Mouse (Mus musculus): Measurements from ENCODE around the gene Podxl. TPM values are rescaled to one million over a fixed set of nuclear protein-coding genes. Genes with fewer than 3 reads are reported as not detected.

The Podxl gene
- polyA plus RNA-seq (2015; fragmentation: Nextera tagmentation; extraction: Ambion mirVana) = 62.1 and 65.3 TPM in 2 replicates

DNA sequence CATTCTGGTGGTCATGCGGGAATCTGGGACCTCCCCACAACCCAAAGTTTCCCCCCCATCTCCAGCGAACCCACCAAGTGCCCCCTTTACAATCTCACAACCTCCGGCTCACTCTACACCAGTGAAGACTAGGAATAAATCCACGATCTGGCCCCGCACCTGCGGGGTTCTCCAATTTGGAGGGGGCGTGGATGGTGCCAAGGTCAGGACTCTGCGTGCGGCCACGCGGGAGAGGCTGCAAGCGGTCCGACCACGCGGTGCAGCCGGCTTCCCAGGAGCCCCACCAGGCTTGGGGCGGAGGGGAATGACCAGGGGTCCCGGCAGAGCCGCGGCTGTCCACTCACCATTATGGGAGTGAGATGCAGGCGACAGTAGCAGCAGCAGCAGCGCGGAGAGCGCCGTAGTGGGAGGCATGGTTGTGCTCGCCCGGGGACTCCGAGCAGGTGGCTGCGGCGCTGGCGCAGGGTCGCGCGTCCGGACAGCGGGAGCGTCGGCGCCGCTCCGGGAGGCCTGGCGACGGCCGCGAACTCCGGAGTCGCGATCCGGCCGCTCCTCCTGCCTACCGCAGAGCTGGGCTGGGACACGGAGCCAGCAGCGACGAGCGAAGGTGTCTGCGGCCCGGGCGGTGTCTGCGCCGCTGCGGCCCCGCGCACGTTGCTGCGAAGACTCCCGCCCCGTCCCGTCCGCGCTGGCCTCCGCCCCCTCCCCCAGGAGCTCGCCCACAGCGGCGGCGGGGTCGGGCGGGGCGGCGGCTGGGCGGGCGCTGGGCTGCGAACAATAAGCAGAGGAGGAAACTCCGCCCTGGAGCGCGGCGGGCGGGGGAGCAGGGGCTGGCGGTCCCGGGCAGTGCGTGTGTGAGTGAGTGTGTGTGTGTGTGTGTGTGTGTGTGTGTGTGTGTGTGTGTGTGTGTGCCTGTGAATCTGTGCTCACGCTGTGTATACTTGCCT, at the start of gene Podxl:
TSS of gene Podxl (minus strand) at position 747 of the 947 bp plus-strand sequence.
- ATAC-seq (replicated peaks; ENCODE audit: low FRiP score) = peak; percentile 91
- Histone ChIP-seq H3K27ac (peak within 1 kb of the TSS; percentile 58; the same call in 1 of the 2 replicates), H3K4me3 (replicated peaks) (peak within 1 kb of the TSS; percentile 67), H3K4me2 (peak within 1 kb of the TSS; percentile 96), H3K4me1 (peaks cover 28% of the 10 kb centered on the region), H3K27me3 (peaks cover 91% of the 10 kb centered on the region), H3K9me3 (replicated peaks) (no peaks in the 10 kb centered on the region), H3K36me3 (no peaks in the 10 kb centered on the region), H3K9ac (peak within 1 kb of the TSS; percentile 49)
- WGBS = under 1% methylated on average over 70 of the region's 91 CpGs

DNA sequence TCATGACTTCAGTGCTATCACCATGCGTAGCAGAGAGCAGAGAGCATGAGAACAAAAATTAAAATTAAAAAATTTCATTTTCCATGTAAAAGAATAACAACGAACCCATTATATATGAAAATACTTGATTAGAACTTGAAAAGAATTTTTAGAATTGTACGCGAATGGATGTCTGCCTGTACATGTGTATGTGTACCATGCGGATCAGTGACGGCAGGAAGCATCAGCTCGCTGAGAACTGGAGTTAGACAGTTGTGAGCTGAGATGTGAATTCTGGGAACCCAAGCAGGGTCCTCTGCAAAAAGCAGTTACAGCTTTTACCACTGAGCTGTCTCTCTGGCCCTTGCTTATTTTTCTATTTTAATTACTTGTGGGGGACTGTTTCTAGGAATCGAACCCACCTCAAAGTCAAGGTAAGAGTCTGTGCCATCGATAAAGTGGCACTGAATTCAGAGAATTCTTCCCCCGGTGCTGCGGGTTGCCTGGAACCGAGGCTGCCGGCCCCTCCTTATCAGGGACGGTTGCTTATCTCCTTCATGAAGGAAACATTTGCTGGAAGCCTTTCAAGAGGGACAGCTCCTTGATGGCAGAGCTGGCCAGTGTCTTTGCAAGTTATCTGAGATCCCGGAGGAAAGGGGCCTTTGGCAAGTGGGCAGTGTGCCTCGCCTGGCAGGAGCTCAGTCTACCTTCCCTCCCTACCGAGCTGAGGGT, 48.9 kb upstream of the Podxl start:
- Histone ChIP-seq H3K9ac (no peak overlapping the region), H3K4me2 (no peak overlapping the region), H3K4me1 (peaks cover 10% of the 10 kb centered on the region), H3K4me3 (replicated peaks) (no peak overlapping the region), H3K9me3 (replicated peaks) (no peaks in the 10 kb centered on the region), H3K27me3 (no peaks in the 10 kb centered on the region), H3K36me3 (no peaks in the 10 kb centered on the region), H3K27ac (no peak overlapping the region)
- no peak for ATAC-seq (replicated peaks; ENCODE audit: low FRiP score)
- WGBS = 83% methylated on average over 17 of the region's 17 CpGs

DNA sequence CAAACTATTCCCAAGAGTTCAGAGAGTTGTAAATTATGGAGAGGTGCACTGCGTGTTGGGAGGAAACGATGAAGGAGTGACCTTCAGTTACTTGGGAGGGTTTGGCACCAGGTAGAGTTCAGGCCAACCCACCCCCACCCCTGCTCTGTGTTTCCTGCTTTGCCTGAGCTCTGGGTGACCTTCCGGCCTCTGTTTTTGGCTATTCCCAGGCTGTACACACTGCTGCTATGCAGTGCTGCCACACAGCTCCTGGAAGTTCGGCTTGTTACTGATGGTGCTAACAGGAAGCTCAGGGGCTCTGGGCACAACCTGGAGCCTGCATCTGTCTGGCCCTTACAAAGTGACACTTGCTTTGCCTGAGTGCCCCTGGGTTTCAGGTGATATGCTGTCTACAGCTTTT, 42.6 kb upstream of the Podxl start:
- Histone ChIP-seq H3K9me3 (replicated peaks) (no peaks in the 10 kb centered on the region), H3K27me3 (no peaks in the 10 kb centered on the region), H3K4me2 (no peak overlapping the region), H3K27ac (no peak overlapping the region), H3K36me3 (no peaks in the 10 kb centered on the region), H3K9ac (no peak overlapping the region), H3K4me1 (peaks cover 11% of the 10 kb centered on the region; the same call in 1 of the 2 replicates), H3K4me3 (replicated peaks) (no peak overlapping the region)
- no peak for ATAC-seq (replicated peaks; ENCODE audit: low FRiP score)
- WGBS = 57% methylated on average over 4 of the region's 4 CpGs

DNA sequence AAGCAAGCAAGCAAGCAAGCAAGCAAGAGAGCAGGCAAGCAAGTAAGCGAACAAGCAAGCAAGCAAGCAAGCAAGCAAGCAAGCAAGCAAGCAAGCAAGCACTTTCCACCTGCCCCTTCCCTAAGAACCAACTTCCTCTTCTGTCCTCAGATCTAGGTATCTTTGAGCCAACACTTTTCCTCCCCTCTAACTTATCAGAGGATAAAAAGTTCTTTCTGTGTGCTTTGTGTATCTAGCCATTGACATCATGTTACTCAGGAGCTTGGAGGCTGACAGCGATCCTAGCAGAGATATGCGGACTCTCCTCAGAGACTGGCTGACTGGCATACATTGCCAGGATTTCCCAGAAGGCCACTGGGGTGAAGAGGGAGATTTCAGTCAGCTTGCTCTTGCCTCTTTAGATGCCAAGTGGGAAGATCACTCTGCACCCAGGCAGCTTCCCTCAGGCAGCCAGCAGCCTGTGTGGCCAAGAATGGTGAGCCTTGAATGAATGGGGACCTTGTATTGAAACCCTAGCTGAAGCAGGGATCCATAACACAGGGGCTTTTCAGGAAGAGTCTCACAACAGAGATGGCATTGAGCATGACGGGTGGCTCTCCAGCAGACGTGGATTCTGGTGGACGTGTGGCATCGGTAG, 41.0 kb upstream of the Podxl start:
- WGBS = 83% methylated on average over 7 of the region's 7 CpGs
- no peak overlapping the region for H3K4me3 ChIP-seq (replicated peaks)
- no peak overlapping the region for H3K4me2 ChIP-seq
- no peak for ATAC-seq (replicated peaks; ENCODE audit: low FRiP score)
- peaks cover 26% of the 10 kb centered on the region for H3K4me1 ChIP-seq
- no peaks in the 10 kb centered on the region for H3K9me3 ChIP-seq (replicated peaks)
- H3K36me3 ChIP-seq = no peaks in the 10 kb centered on the region
- H3K9ac ChIP-seq = no peak overlapping the region
- no peaks in the 10 kb centered on the region for H3K27me3 ChIP-seq
- H3K27ac ChIP-seq = no peak overlapping the region

DNA sequence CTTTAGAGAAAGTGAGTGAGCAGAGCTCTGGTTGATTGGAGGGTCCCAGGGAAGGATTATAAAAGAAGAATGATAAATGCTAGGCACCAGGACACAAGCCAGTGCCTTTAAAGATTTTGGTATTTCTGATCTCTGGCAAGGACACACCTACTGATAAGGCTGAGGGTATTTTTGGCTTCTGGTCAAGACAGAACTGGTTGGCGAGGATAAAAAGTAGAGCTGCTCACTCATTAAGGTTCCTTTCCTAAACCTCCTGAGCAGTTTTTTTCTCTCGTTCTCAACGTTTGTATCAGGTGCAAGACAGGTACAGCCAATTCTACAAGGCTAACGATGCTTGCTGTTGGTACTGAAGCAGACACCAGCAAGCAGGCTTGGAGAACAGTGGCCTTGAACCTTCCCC, 38.7 kb upstream of the Podxl start:
- 82% methylated on average over 4 of the region's 4 CpGs for WGBS
- Histone ChIP-seq H3K9me3 (replicated peaks) (no peaks in the 10 kb centered on the region), H3K9ac (no peak overlapping the region), H3K4me3 (replicated peaks) (no peak overlapping the region), H3K27me3 (no peaks in the 10 kb centered on the region), H3K4me1 (peaks cover 31% of the 10 kb centered on the region), H3K4me2 (no peak overlapping the region), H3K27ac (no peak overlapping the region), H3K36me3 (no peaks in the 10 kb centered on the region)
- ATAC-seq (replicated peaks; ENCODE audit: low FRiP score) = no peak

DNA sequence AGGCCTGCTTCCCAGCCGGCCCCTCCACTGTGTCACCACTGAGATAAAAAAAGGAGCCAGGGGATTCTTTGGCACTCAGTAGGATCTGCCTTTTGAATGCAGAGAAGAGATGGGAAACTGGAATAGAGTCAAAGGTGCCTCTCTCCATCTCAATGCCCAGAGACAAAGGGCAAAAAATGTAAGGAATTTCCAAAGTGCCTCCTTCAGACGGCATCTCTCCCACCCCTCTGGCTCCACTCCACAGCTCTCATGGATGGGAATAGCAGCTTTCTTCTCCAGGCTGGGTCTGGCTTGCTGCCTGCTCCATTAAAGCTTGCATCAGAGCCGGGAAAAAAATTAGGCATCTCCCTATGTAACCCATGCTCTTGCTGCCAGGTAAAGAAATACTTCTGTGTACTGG, 37.4 kb upstream of the Podxl start:
- no peak for ATAC-seq (replicated peaks; ENCODE audit: low FRiP score)
- Histone ChIP-seq H3K4me1 (peaks cover 38% of the 10 kb centered on the region), H3K9me3 (replicated peaks) (no peaks in the 10 kb centered on the region), H3K27ac (no peak overlapping the region), H3K4me2 (no peak overlapping the region), H3K9ac (no peak overlapping the region), H3K27me3 (no peaks in the 10 kb centered on the region), H3K4me3 (replicated peaks) (no peak overlapping the region), H3K36me3 (no peaks in the 10 kb centered on the region)
- 41% methylated on average over 3 of the region's 3 CpGs for WGBS

DNA sequence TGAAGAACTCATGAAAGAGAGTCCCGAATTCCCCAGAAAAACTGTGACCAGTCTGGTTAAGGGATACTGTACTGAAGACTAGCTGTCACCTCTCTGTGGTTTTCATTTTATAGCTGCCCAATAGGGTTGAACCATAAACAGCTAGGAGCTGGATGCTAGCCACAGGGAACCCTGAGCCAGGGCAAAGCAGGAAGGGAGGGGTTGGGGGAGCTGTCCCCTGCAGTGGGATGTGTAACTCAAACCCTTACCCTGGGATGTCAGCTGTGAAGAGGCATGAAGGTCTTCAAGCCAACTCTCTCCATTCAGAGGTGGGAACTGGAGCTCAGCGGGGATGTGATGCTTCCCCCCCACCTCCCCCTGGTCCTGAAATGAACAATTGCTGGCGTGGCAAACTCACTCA, 36.1 kb upstream of the Podxl start:
- no peaks in the 10 kb centered on the region for H3K9me3 ChIP-seq (replicated peaks)
- no peak overlapping the region for H3K4me2 ChIP-seq
- H3K9ac ChIP-seq = no peak overlapping the region
- no peaks in the 10 kb centered on the region for H3K27me3 ChIP-seq
- H3K4me1 ChIP-seq = peaks cover 38% of the 10 kb centered on the region
- peak overlapping the region; percentile 59; the same call in 1 of the 2 replicates for H3K27ac ChIP-seq
- no peak overlapping the region for H3K4me3 ChIP-seq (replicated peaks)
- no peaks in the 10 kb centered on the region for H3K36me3 ChIP-seq
- WGBS = 17% methylated on average over 3 of the region's 3 CpGs
- 0 out of 2 replicates have a peak, but pooled peaks have one; percentile 67 for ATAC-seq (replicated peaks; ENCODE audit: low FRiP score)

DNA sequence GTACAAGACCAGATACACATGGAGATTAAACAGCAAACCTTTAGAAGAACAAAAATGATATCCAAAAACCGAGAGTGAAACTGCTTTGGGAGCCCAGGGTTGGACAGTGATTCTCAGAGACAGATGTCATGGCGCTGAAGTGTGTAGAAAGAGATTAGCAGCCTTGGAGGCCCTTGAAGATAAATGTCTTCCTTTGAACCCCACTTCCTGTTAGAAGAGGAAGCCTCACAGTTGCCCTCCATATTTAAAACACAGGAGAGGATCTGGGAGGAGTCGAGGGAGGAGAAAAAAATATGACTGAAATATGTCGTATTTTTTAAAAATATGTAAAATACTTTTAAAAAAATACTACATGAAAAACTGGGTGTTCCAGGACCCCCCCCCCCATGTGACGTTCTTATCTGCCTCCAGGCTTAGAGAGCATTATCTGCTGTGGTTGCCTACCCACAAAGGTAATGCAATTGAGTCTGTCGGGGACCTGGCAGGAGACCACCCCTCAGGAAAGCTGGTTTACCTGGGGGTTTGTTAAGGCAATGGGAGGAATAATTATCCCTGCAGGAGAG, 34.6 kb upstream of the Podxl start:
- Histone ChIP-seq H3K9ac (no peak overlapping the region), H3K27me3 (no peaks in the 10 kb centered on the region), H3K4me2 (no peak overlapping the region), H3K27ac (no peak overlapping the region), H3K9me3 (replicated peaks) (no peaks in the 10 kb centered on the region), H3K4me3 (replicated peaks) (no peak overlapping the region), H3K36me3 (no peaks in the 10 kb centered on the region), H3K4me1 (peaks cover 38% of the 10 kb centered on the region)
- ATAC-seq (replicated peaks; ENCODE audit: low FRiP score) = no peak
- WGBS = 68% methylated on average over 6 of the region's 6 CpGs

DNA sequence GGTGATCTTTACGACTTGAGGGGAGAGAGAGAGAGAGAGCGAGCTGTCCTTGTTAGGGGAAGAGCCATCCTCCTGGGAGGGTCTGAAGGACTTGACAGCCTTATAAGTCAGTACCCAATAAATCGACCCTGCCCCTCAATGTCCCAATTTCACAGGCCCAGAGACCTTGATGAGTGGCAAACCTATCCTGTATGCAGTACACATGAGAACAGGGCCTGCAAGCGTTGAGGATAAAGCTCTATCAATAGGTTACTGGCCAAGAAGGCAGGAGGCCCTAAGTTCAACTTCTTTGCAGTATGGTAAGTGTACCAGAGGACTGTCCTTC, 33.3 kb upstream of the Podxl start:
- WGBS = 33% methylated on average over 4 of the region's 4 CpGs
- no peak overlapping the region for H3K9ac ChIP-seq
- peaks cover 42% of the 10 kb centered on the region for H3K4me1 ChIP-seq
- no peak overlapping the region for H3K4me3 ChIP-seq (replicated peaks)
- no peaks in the 10 kb centered on the region for H3K9me3 ChIP-seq (replicated peaks)
- no peaks in the 10 kb centered on the region for H3K36me3 ChIP-seq
- H3K27me3 ChIP-seq = no peaks in the 10 kb centered on the region
- ATAC-seq (replicated peaks; ENCODE audit: low FRiP score) = no peak
- H3K27ac ChIP-seq = peak overlapping the region; percentile 74
- peak overlapping the region; percentile 36 for H3K4me2 ChIP-seq

DNA sequence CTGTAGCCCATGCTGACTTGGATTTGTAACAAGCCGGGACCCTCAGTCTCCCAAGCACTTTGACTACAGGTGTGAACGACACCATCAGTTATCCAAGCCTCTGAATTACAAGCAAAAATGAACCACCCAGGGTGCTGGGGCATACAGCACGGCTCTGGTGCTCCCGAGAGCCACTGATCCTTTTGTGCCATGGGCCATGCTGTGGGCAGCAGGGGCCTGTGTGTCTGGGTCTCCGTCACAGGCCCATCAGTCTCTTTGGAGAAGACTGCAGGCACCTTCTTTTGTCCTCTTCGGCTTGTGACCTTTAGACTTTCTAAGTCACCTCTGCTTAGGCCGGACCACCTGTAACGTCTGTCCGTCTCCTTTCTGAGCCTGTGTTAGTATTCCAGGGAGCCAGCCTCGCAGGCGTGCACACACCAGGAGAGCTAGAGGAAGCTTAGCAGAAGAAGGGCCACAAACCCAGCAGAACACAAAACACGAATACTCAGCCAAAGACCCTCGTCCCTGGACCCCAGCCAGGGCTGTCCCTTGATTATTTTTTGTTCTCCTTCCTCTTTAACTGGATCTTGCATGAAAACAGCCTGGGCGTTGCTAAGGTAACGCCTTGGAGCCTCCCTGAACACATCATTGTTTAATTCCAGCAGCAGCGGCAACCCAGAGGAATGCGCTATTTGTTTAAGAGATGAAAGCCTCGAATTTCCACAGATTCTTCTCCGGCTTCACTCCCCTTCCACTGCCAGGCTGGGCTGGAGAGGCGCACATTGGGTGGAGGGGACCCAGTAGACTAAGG, 32.8 kb upstream of the Podxl start:
- peak; percentile 30; the same call in 1 of the 2 replicates for ATAC-seq (replicated peaks; ENCODE audit: low FRiP score)
- Histone ChIP-seq H3K4me3 (replicated peaks) (no peak overlapping the region), H3K4me1 (peaks cover 42% of the 10 kb centered on the region), H3K4me2 (peak overlapping the region; percentile 36), H3K9ac (no peak overlapping the region), H3K36me3 (no peaks in the 10 kb centered on the region), H3K27ac (peak overlapping the region; percentile 74), H3K27me3 (no peaks in the 10 kb centered on the region), H3K9me3 (replicated peaks) (no peaks in the 10 kb centered on the region)
- WGBS = 23% methylated on average over 20 of the region's 20 CpGs

DNA sequence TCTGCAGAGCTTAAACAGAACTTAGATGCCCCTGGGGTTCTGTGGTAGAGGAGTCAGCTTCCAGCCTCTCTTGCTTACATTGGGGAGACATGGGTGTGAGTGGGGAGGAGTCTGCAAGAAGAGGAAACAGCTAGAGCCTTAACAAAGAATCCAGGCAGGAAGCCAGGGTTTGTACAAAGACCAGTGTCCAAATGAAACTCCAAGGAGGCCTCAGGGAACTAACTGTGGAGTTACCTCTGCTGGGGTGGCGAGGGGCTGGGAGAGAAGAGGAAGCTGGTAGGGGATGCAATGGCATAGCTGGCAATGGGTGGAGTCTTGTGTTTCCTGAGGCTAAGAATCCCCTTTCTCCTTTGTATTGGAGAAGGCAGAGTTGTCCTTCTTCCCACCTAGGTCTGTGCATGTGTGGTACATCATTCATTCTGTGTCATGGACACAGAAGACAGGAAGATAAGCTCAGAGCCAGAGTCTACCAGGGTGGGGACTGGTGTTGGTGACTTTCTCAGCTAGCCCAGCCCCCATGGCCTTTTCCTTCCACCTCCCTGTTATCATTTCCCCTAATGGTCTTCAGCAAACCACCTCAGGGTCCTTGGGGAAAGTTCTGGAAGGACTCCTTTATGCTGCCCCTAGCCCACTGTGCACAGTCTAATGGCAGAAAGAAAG, 28.9 kb upstream of the Podxl start:
- H3K4me2 ChIP-seq = no peak overlapping the region
- no peaks in the 10 kb centered on the region for H3K36me3 ChIP-seq
- H3K27ac ChIP-seq = peak overlapping the region; percentile 77
- ATAC-seq (replicated peaks; ENCODE audit: low FRiP score) = no peak
- WGBS = 77% methylated on average over 1 of the region's 1 CpGs
- no peak overlapping the region for H3K9ac ChIP-seq
- no peaks in the 10 kb centered on the region for H3K27me3 ChIP-seq
- no peaks in the 10 kb centered on the region for H3K9me3 ChIP-seq (replicated peaks)
- H3K4me1 ChIP-seq = peaks cover 21% of the 10 kb centered on the region
- no peak overlapping the region for H3K4me3 ChIP-seq (replicated peaks)
